Mouse (Mus musculus) C2C12 (cell line): ENCODE measurements around the gene Gm26602.

Source experiments
- CTCF ChIP-seq: IDR thresholded peaks from one replicate; pipeline ENCODE4 v1.5.1; 2011; ENCODE audit not compliant: control insufficient read depth, insufficient read depth, insufficient read length
- MYOG ChIP-seq: IDR thresholded peaks from one replicate; pipeline ENCODE4 v1.6.1; 2011; ENCODE audit not compliant: control insufficient read depth, insufficient read length; ENCODE audit errors: extremely low read depth

DNA sequence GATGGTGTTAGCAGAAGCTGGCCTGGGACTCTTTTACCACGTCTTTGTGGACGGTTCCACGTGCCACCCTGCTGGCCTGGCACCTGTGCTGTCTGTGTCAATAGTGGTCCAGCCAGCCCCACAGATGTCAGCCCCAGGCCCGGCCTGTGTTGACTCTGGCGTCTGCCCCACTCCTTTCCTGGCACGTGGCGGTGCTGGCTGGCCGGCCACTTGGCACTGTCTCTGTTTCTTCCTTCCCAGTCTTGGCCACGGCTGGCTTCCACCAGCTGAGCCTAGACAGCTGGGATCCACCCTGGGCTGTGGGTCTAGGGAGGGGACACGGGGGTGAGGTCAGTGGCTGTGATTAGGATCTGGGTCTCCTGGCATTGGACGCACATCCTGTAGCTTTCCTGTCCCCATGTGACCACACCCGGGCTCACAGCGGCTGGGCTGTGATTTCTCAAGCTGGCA lies 23.6 kb downstream of the Gm26602 start:
- TF ChIP-seq CTCF = no peak
- no peak for TF ChIP-seq MYOG
